Mouse (Mus musculus) forebrain, embryonic 10.5 days (tissue): ENCODE results near the gene H2-Ab1. TPM values are rescaled to one million over a fixed set of nuclear protein-coding genes. Genes with fewer than 3 reads are reported as not detected.
"Not testable (repeated sequence)": the region's sequence is repeated elsewhere in the genome, so short reads cannot be mapped to it uniquely, and the experiment has no call there.

Experiments
- DNase-seq: peaks from one replicate; pipeline ENCODE4 v3.0.0-alpha.2; 2017; ENCODE audit warnings: low spot score; ENCODE audit errors: extremely low spot score
- H3K27ac ChIP-seq: fragments of 300-500 bp; sonication (generic); 2 replicates; pipeline ENCODE4 v1.5.1; 2016; ENCODE audit warnings: mild to moderate bottlenecking
- H3K27me3 ChIP-seq: fragments of 300-500 bp; sonication (generic); 2 replicates; pipeline ENCODE4 v1.6.1; 2016; ENCODE audit warnings: mild to moderate bottlenecking; ENCODE audit not compliant: poor library complexity, severe bottlenecking
- H3K36me3 ChIP-seq: fragments of 300-500 bp; sonication (generic); replicated peaks from 2 replicates; pipeline ENCODE4 v1.6.1; 2016; ENCODE audit warnings: mild to moderate bottlenecking, moderate library complexity
- H3K4me1 ChIP-seq: fragments of 300-500 bp; sonication (generic); 2 replicates; pipeline ENCODE4 v1.6.1; 2016
- H3K4me3 ChIP-seq: fragments of 300-500 bp; sonication (generic); 2 replicates; pipeline ENCODE4 v1.5.1; 2016; ENCODE audit warnings: mild to moderate bottlenecking, moderate library complexity
- H3K9me3 ChIP-seq: fragments of 300-500 bp; sonication (generic); 2 replicates; pipeline ENCODE4 v1.6.1; 2016; ENCODE audit warnings: mild to moderate bottlenecking, moderate library complexity
- WGBS: fragments of 180-500 bp; shearing (Covaris S2); methylation state at CpG from one replicate; pipeline ENCODE4 v1.1.7; 2016; 5-methylcytosine and 5-hydroxymethylcytosine counted together
- polyA plus RNA-seq: library from polyadenylated mRNA; unstranded; fragments of >200 nt; fragmentation: Nextera tagmentation; extraction: Ambion mirVana; gene quantifications from 2 replicates; pipeline ENCODE4 v1.2.1, GENCODE M21; 2016

The H2-Ab1 gene
- polyA plus RNA-seq, 1 experiment from 2014 or later = 9.8 TPM

GRCm38 (mm10) chr17:34219801-34220200 is 37.7 kb upstream of the H2-Ab1 start:
- H3K27ac ChIP-seq = not testable (repeated sequence)
- WGBS = 92% methylated on average over 3 of the region's 7 CpGs

GRCm38 (mm10) chr17:34220401-34220800 is 37.1 kb upstream of the H2-Ab1 start:
- not testable (repeated sequence) for H3K4me1 ChIP-seq, H3K4me3 ChIP-seq, H3K27me3 ChIP-seq, DNase-seq, H3K36me3 ChIP-seq, H3K27ac ChIP-seq
- peaks cover 20% of the 10 kb centered on the region for H3K9me3 ChIP-seq
- WGBS = 98% methylated on average over 8 of the region's 16 CpGs

More at GRCm38 (mm10) chr17:34219801-34220200, 37.7 kb upstream of the H2-Ab1 start:
- peaks cover 12% of the 10 kb centered on the region for H3K27me3 ChIP-seq
- H3K36me3 ChIP-seq, H3K4me1 ChIP-seq, H3K4me3 ChIP-seq, DNase-seq: not testable (repeated sequence)
- peaks cover 14% of the 10 kb centered on the region for H3K9me3 ChIP-seq

GRCm38 (mm10) chr17:34224816-34225215 is 32.7 kb upstream of the H2-Ab1 start:
- Histone ChIP-seq H3K27ac (no peak overlapping the region), H3K27me3 (no peaks in the 10 kb centered on the region), H3K4me1 (no peaks in the 10 kb centered on the region), H3K4me3 (no peak overlapping the region), H3K9me3 (peaks cover 14% of the 10 kb centered on the region), H3K36me3 (no peaks in the 10 kb centered on the region)
- DNase-seq = no peak
- 93% methylated on average over 3 of the region's 3 CpGs for WGBS

- H3K9me3 ChIP-seq = peaks cover 14% of the 10 kb centered on the region
- no peak for DNase-seq
- no peaks in the 10 kb centered on the region for H3K4me1 ChIP-seq
- H3K27me3 ChIP-seq = no peaks in the 10 kb centered on the region
- WGBS = 97% methylated on average over 8 of the region's 8 CpGs
- no peak overlapping the region for H3K4me3 ChIP-seq
- H3K27ac ChIP-seq = no peak overlapping the region
- no peaks in the 10 kb centered on the region for H3K36me3 ChIP-seq
Observed at GRCm38 (mm10) chr17:34225426-34225825, 32.1 kb upstream of the H2-Ab1 start.

GRCm38 (mm10) chr17:34225911-34226310 is 31.6 kb upstream of the H2-Ab1 start:
- H3K9me3 ChIP-seq = peaks cover 14% of the 10 kb centered on the region
- WGBS = 96% methylated on average over 17 of the region's 23 CpGs
- H3K36me3 ChIP-seq, H3K4me1 ChIP-seq, H3K27ac ChIP-seq, DNase-seq, H3K4me3 ChIP-seq, H3K27me3 ChIP-seq: not testable (repeated sequence)

- 94% methylated on average over 9 of the region's 9 CpGs for WGBS
- not testable (repeated sequence) for H3K9me3 ChIP-seq, H3K27me3 ChIP-seq, H3K4me3 ChIP-seq, DNase-seq, H3K36me3 ChIP-seq, H3K27ac ChIP-seq, H3K4me1 ChIP-seq
Observed at GRCm38 (mm10) chr17:34230971-34231370, 26.5 kb upstream of the H2-Ab1 start.

GRCm38 (mm10) chr17:34232021-34232420 is 25.5 kb upstream of the H2-Ab1 start:
- H3K4me1 ChIP-seq, DNase-seq, H3K4me3 ChIP-seq, H3K27ac ChIP-seq, H3K27me3 ChIP-seq, H3K36me3 ChIP-seq, H3K9me3 ChIP-seq: not testable (repeated sequence)
- WGBS = 84% methylated on average over 6 of the region's 7 CpGs

GRCm38 (mm10) chr17:34234926-34235325 is 22.6 kb upstream of the H2-Ab1 start:
- Histone ChIP-seq H3K36me3 (no peaks in the 10 kb centered on the region), H3K27ac (no peak overlapping the region), H3K4me3 (no peak overlapping the region), H3K9me3 (peaks cover 5% of the 10 kb centered on the region; the same call in 1 of the 2 replicates), H3K4me1 (no peaks in the 10 kb centered on the region), H3K27me3 (no peaks in the 10 kb centered on the region)
- whole genome bisulfite sequencing = 59% methylated on average over 9 of the region's 9 CpGs
- peak; percentile 60 for DNase-seq

GRCm38 (mm10) chr17:34236691-34237090 is 20.8 kb upstream of the H2-Ab1 start:
- H3K27ac ChIP-seq = no peak overlapping the region
- 85% methylated on average over 5 of the region's 5 CpGs for WGBS
- no peaks in the 10 kb centered on the region for H3K4me1 ChIP-seq
- no peak overlapping the region for H3K4me3 ChIP-seq
- H3K36me3 ChIP-seq = no peaks in the 10 kb centered on the region
- H3K9me3 ChIP-seq = peaks cover 5% of the 10 kb centered on the region; the same call in 1 of the 2 replicates
- H3K27me3 ChIP-seq = no peaks in the 10 kb centered on the region
- no peak for DNase-seq

GRCm38 (mm10) chr17:34237741-34238140 is 19.7 kb upstream of the H2-Ab1 start:
- no peak overlapping the region for H3K27ac ChIP-seq
- H3K4me1 ChIP-seq = no peaks in the 10 kb centered on the region
- DNase-seq = no peak
- no peaks in the 10 kb centered on the region for H3K36me3 ChIP-seq
- H3K4me3 ChIP-seq = no peak overlapping the region
- H3K27me3 ChIP-seq = no peaks in the 10 kb centered on the region
- peaks cover 5% of the 10 kb centered on the region; the same call in 1 of the 2 replicates for H3K9me3 ChIP-seq
- 67% methylated on average over 3 of the region's 3 CpGs for WGBS

- H3K27me3 ChIP-seq = no peaks in the 10 kb centered on the region
- no peak within 1 kb of the TSS for H3K4me3 ChIP-seq
- no peak within 1 kb of the TSS for H3K27ac ChIP-seq
- no peaks in the 10 kb centered on the region for H3K9me3 ChIP-seq
- H3K4me1 ChIP-seq = no peaks in the 10 kb centered on the region
- no peak for DNase-seq
- no peaks in the 10 kb centered on the region for H3K36me3 ChIP-seq
- 73% methylated on average over 3 of the region's 3 CpGs for WGBS
Observed at GRCm38 (mm10) chr17:34238706-34239105, 18.8 kb upstream of the H2-Ab1 start, which contains the start of gene H2-Ob. Gene H2-Ob (plus strand): TSS chr17:34238903.

GRCm38 (mm10) chr17:34239601-34240041 is 17.9 kb upstream of the H2-Ab1 start:
- Histone ChIP-seq H3K4me3 (no peak overlapping the region), H3K27ac (no peak overlapping the region), H3K9me3 (no peaks in the 10 kb centered on the region), H3K36me3 (no peaks in the 10 kb centered on the region), H3K27me3 (no peaks in the 10 kb centered on the region), H3K4me1 (no peaks in the 10 kb centered on the region)
- 80% methylated on average over 10 of the region's 10 CpGs for WGBS
- DNase-seq = no peak

GRCm38 (mm10) chr17:34240366-34240765 is 17.1 kb upstream of the H2-Ab1 start:
- H3K27ac ChIP-seq = no peak overlapping the region
- no peak for DNase-seq
- H3K4me1 ChIP-seq = no peaks in the 10 kb centered on the region
- H3K27me3 ChIP-seq = no peaks in the 10 kb centered on the region
- H3K4me3 ChIP-seq = no peak overlapping the region
- 70% methylated on average over 3 of the region's 3 CpGs for WGBS
- no peaks in the 10 kb centered on the region for H3K9me3 ChIP-seq
- H3K36me3 ChIP-seq = no peaks in the 10 kb centered on the region

- Histone ChIP-seq H3K27me3 (no peaks in the 10 kb centered on the region), H3K4me3 (no peak overlapping the region), H3K27ac (no peak overlapping the region), H3K9me3 (no peaks in the 10 kb centered on the region), H3K36me3 (no peaks in the 10 kb centered on the region), H3K4me1 (no peaks in the 10 kb centered on the region)
- DNase-seq = no peak
- WGBS = 87% methylated on average over 6 of the region's 6 CpGs
Observed at GRCm38 (mm10) chr17:34240916-34241315, 16.6 kb upstream of the H2-Ab1 start.
